Mouse (Mus musculus) inflammation-experienced regulatory T-cells, adult 6 months (primary cell): Measurements from ENCODE around the gene Gm10401. TPM values are rescaled to one million over a fixed set of nuclear protein-coding genes. Genes with fewer than 3 reads are reported as not detected.

Experiments
- ATAC-seq: one replicate; pipeline ENCODE4 v1.8.0; 2017
- polyA plus RNA-seq, 3 experiments: library from polyadenylated mRNA; unstranded; fragments of 100-300 nt; shearing (Covaris generic); gene quantifications; one replicate each; pipeline ENCODE4 v1.2.1; 2017

The Gm10401 gene
- polyA plus RNA-seq, 3 experiments from 2014 or later = 14.8 to 23.2 (median 18.5) TPM

DNA sequence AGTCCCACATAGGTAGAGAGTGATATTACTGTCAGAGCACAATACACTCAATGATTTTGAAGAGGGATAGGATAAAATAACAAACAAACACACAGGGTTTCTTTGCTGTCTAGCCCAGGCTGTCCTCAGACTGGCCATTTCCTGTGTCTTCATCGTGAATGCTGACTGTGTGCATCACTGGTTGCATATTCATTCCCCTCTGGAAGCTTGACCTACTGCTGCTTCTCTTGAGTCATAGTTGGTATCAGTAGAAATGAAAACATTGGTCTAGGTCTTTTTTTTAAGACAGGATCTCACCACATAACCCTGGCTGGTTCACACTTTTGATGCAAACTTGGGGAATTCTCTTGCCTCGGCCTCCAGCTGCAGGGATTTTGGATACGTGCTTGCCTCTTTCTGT lies 28.5 kb downstream of the Gm10401 start:
- ATAC-seq = no peak

DNA sequence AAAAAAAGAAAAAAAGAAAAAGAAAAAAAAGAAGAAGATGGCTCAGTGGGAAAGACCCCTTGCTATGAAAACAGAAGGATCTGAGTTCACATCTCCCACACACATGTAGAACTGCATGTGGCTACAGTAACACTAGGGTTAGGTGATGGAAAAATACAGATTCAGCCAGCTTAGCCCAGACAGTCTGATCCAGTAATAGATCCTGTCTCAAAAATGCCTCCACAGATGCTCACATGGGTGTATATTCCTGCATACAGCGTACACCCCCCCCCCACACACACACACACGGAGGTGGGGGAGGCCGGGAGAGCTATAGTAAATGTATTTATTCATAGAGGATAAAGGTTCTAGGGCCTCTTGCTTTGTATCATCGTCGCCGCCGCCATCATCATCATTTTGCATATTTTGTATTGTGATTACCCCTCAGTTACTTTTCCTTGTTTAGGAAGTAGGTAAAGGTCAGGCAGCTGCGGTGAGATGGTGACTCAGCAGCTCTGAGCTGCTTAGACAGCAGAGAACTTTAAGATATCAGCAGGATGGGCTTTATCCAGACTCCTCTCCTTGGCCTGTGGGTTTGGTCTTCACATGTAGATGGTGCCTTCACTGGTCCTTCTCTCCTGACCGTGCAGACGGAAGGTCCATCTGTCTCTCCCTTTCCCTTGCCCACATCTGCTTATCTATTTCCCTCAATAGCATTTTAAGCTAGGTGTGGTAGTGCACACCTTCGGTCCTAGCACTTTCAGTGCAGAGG lies 29.2 kb downstream of the Gm10401 start:
- no peak for ATAC-seq

DNA sequence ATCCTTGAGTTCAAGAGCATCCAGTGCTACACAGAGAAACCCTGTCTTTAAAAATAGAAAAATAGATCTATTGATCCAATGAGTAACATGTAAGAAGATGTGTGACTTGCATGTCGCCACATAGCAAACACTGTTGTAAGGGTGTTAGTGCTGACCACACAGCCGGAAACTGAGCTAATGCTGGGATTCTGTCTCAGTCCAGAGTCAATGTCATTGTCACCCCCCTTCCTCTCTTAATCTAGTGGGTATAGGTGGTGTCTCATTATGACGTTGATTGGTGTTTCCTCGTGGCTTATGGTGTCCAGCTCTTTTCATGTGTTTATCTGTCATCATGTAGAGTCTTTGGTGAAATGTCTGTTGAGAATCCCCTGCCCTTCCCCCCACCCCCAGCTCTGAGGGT lies 31.9 kb downstream of the Gm10401 start:
- no peak for ATAC-seq

DNA sequence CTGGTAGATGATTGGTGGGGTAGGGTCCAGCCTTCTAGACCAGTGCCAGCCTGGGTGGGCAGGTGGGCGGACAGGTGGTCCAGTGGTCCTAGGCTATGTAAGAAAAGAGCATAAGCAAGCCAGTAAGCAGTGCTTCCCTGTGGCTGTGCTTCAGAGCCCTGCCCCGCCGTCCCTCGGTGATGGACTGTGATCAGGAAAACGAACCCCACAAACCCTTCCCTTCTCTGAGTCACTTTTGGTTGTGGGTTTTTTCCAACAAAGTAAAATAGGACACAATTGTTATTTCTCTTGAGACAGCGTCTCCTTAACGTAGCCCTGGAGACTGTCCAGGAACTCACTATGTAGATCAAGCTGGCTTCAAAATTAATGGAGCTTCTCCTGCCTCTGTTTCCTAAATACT lies 34.7 kb downstream of the Gm10401 start:
- ATAC-seq = no peak

DNA sequence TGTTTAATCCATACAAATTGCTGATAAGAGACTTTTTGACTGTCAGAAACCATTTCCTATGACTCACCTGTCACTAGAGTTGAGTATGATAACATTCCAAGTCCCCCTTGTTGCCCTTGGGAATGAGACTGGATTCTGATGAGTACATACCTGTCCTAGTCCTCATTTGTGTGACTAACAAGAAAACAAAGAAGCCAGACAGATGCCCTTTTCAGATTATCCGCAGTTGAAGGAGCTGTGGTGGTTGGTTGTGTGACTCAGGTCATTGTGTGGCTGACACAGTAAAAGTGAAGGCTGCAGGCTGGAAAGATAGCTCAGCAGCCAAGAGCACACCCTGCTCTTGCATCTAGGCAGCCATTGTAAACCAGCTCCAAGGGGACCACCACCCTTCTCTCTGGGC lies 35.5 kb downstream of the Gm10401 start:
- ATAC-seq = no peak

DNA sequence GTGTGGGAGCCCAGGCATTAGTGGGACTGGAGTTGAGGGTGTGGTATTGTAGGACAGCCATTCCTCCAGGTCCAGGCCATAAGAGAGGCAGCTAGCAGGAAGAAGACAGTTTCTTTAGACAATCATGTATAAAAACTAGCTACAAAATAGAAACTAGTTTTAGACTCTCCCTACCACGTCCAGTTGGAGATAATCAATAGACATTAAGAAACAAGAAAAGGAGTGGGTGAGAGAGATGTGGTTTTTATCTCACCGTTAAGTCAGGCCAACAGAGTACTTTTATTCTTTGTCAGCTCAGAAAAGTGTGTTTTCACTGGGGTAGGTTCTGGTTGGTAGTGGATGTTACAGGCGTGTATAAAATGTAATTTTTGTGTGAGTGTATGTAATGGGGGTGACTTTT lies 37.1 kb downstream of the Gm10401 start:
- ATAC-seq = no peak

DNA sequence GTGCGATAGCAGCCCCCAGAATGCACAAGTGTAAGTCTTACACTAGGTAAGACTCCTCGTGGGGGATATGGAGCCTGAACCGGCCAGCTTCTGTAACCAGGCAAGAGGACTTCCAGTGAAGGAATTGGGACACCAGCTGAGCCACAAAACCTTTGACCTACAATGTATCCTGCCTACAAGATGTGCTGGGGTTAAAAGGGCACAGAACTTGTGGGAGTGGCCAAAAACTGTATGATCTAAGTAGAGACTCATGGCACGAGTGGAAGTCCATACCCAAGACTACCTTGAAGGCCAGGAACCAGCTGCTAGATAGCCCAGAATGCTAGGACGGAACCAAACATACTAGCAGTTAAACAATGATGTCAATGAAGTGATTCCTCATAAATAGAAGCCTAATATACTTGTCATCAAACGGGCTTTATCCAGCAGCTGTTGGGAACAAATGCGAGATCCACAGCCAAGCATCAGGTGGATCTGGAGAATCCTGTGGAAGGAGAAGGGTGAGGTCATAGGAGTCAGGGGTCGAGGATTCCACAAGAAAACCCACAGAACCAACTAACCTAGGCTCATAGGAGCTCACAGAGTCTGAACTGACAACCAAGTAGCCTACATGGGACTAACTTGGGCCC lies 37.9 kb downstream of the Gm10401 start:
- no peak for ATAC-seq

DNA sequence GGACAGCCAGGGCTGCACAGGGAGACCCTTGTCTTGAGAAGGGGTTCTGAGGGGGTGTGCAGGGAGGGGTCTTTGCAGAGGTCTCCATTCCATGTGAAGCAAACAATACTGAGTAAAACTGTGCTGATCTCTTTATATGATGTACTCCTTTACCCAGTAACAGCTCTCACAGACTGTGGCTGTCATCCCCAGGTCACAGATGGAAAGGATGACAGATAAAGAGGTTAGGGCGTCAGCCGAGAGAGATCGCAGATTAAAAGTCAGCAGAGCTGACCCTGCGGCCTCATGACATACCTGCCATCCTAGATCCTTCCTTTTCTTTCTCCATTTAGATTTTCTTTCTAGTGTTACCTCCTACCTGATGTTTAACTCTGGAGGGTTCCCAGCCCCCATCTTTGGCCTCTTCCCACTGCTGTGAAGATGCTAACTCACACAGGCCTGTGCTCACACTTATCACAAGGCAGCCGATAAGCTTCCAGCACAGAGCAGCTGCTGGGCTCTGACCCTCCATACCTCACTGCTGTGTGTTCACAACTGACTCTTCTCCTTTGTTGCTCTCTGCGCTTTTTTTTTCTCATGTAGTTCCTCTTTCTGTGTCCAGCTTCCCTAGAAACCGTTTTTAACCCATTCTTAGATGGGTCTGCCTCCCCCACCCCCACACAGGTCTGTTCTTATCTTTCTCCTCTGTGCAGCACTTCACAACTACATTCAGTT lies 39.4 kb downstream of the Gm10401 start:
- ATAC-seq = no peak

DNA sequence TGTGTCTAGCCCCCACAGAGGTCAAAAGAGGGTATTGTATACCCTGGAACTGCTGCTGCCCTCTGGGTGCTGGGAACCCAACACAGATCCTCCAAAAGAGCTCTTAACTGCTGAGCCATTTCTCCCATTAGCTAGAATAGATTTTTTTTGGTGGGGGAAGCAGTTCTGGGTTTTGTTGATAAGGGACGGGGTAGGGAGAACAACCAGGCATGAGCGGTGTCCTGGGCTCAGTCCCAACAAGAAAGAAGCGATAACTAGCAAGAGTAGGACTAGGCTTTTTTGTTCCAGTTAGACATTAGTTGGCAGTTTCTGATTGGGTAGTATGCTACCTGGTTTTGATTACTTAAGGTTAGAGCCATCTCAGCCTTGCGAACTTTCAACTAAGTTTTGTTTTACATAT lies 40.9 kb downstream of the Gm10401 start:
- ATAC-seq = no peak

DNA sequence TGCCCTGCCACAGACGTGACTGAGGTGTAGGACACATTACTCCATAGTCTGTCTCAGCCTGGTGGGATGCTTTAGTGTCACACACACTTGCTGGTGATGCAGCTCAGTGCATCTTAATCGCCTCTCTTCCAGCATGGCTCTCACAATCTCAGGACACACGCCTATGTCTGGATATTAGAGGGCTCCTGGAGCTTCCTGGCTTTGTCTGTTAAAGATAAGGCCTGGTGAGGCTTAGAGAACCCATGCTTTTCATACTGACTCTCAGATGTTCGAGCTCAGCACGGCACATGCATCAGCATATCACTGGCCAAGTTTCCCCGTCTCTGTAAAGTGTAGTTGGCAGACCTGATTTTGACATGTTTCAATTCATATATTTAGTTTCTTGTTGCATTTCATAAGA lies 42.7 kb downstream of the Gm10401 start:
- no peak for ATAC-seq

DNA sequence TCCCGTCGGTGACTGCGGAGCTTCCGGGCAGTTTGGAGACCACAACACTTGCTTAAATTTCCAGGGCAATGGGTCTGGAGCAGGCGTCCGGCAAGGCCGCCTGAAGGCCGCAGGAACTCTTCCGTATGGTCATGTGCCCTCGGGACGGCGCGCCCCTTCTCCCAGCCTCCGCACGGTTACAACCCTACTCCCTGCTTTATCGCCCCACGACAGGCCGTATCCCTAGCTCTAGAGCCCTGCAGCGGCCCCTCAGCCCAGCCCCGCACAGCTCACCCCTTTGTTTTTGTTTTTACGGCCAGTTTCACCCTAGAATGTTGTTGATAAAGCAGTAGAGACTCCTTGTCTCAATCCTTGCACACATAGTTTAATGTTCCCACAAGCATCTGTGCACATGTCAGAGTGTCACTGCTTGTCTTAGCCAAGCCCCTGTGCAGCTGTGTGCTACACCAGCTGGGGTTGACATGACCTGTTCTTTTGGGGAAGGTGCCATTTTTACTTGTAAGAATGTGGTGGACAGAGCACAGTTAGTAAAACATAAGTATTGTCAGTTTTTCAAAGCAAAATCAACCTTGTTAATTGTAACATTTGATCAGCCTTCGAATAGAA lies 44.2 kb downstream of the Gm10401 start:
- no peak for ATAC-seq

DNA sequence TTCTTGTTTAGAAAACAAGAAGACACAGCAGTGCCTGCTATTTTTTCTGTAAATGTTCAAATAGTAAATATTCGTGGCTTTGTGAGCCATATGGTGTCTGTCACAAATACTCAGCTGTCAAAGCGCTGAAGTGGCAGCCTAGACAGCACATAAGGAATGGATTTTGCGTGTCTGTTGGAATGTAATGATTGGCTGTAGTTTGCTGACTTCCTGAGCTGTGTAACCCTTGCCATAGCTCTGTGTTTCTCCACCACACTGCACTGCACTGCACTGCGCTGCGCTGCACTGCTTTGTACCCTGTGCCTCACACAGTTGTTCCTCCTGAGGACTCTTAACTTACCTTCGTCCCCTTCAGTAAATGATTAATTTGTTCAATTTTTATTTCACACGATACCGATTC lies 45.5 kb downstream of the Gm10401 start:
- no peak for ATAC-seq

DNA sequence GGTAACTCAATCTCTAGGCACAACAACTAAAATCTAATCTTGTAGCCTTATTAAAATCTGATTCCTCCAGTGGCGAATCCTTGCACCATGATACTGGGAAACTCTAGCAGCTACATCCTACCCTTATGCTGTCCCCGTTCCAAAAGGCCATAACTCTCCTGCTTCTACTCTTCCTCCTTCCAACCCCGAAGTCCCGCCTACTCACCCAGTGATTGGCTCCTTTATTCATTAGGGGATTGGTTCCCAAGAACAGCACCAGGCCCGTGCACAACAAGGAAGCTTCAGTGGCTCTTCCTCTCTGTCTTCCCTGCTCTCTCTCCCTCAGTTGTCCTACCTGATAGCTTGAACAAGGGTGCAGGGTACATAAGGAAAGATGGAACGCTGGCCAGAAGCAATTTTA lies 47.3 kb downstream of the Gm10401 start:
- ATAC-seq = no peak

DNA sequence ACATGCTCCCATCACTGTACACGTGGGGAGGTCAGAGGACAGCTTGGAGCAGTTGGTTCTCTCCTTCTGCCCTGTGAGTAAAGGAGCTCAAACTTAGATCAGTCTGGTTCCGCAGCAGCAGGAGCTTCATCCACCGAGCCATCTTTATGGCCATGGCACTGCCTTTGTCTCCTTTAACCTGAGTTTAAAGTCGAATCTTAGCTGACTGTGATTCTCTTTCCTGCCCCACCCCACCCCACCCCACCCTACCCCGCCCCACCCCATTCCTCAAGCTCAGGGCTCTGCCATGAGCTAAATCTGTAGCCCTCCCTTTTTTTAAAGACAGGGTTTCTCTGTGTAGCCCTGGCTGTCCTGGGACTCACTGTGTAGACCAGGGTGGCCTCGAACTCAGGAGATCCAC lies 48.4 kb downstream of the Gm10401 start:
- ATAC-seq = no peak

Other genes with a start within 250 kb of the Gm10401 start
- gene 4930519G04Rik, start 244.6 kb downstream of the Gm10401 start, polyA plus RNA-seq = not detected
- not detected for gene Gm9936, start 239.6 kb downstream of the Gm10401 start, polyA plus RNA-seq
- 10 to 100 TPM in 2 of 3 experiments, 1 to 10 TPM in 1; 8.4 to 15.2 (median 12.1) TPM for gene Oasl2, start 201.4 kb downstream of the Gm10401 start, polyA plus RNA-seq
- gene Oasl1, start 175.1 kb downstream of the Gm10401 start, polyA plus RNA-seq = 1 to 10 TPM; 1.9 to 3.9 (median 2.6) TPM
- gene 2210016L21Rik, start 156.1 kb downstream of the Gm10401 start, polyA plus RNA-seq = 10 to 100 TPM; 33.3 to 49.6 (median 36.0) TPM
- gene Hnf1a, start 127.2 kb downstream of the Gm10401 start, polyA plus RNA-seq = under 1 TPM in 1 of 3 experiments, not detected in 2; 0.17 TPM
- 10 to 100 TPM; 13.6 to 17.2 (median 15.0) TPM for gene Sppl3, start 87.2 kb downstream of the Gm10401 start, polyA plus RNA-seq
- gene Acads, start 21.1 kb upstream of the Gm10401 start, polyA plus RNA-seq = 10 to 100 TPM; 11.3 to 20.2 (median 18.8) TPM
- gene Unc119b, start 36.7 kb upstream of the Gm10401 start, polyA plus RNA-seq = 10 to 100 TPM; 15.9 to 27.8 (median 21.3) TPM
- 10 to 100 TPM; 25.5 to 32.7 (median 30.3) TPM for gene Mlec, start 59.9 kb upstream of the Gm10401 start, polyA plus RNA-seq
- not detected for gene Cabp1, start 96.1 kb upstream of the Gm10401 start, polyA plus RNA-seq
- gene Pop5, start 137.5 kb upstream of the Gm10401 start, polyA plus RNA-seq = 100 to 1,000 TPM; 116 to 141 (median 122) TPM
- 10 to 100 TPM; 29.8 to 37.7 (median 35.6) TPM for gene Rnf10, start 174.6 kb upstream of the Gm10401 start, polyA plus RNA-seq
- gene Coq5, start 181.4 kb upstream of the Gm10401 start, polyA plus RNA-seq = 10 to 100 TPM; 26.0 to 35.4 (median 31.6) TPM
- 100 to 1,000 TPM; 360 to 571 (median 381) TPM for gene Dynll1, start 202.7 kb upstream of the Gm10401 start, polyA plus RNA-seq
- 10 to 100 TPM; 15.7 to 26.8 (median 26.5) TPM for gene Srsf9, start 228.9 kb upstream of the Gm10401 start, polyA plus RNA-seq
- 10 to 100 TPM; 10.7 to 12.5 (median 11.3) TPM for gene Gatc, start 242.9 kb upstream of the Gm10401 start, polyA plus RNA-seq
- gene Triap1, start 242.9 kb upstream of the Gm10401 start, polyA plus RNA-seq = 10 to 100 TPM; 40.3 to 56.5 (median 51.5) TPM